Mouse (Mus musculus) brain, embryonic 14.5 days (tissue): Measurements from ENCODE around the gene Ahdc1. TPM values are rescaled to one million over a fixed set of nuclear protein-coding genes. Genes with fewer than 3 reads are reported as not detected.
"Not testable (repeated sequence)": the region's sequence is repeated elsewhere in the genome, so short reads cannot be mapped to it uniquely, and the experiment has no call there.

Experiments used
- DNase-seq: peaks from one replicate; pipeline ENCODE4 v3.0.0-alpha.2; 2011; ENCODE audit warnings: low read depth
- CTCF ChIP-seq: fragments of 200-500 bp; IDR thresholded peaks from 2 replicates; pipeline ENCODE4 v1.5.1; 2012; ENCODE audit warnings: inconsistent platforms, mild to moderate bottlenecking, moderate library complexity, borderline replicate concordance; ENCODE audit not compliant: insufficient read depth, insufficient read length; ENCODE audit errors: extremely low read depth
- POLR2A ChIP-seq: fragments of 200-500 bp; IDR thresholded peaks from 2 replicates; pipeline ENCODE4 v1.6.1; 2012; ENCODE audit warnings: mild to moderate bottlenecking, inconsistent platforms, borderline replicate concordance; ENCODE audit not compliant: poor library complexity, insufficient read depth, insufficient read length, severe bottlenecking; ENCODE audit errors: extremely low read depth
- polyA plus RNA-seq: library from polyadenylated mRNA; depleted of rRNA; stranded (reverse); fragments of >200 nt; gene quantifications from 2 replicates; pipeline ENCODE4 v1.2.3, GENCODE M21; 2012

Ahdc1 gene
- polyA plus RNA-seq, 1 experiment: 43.2 TPM

DNA sequence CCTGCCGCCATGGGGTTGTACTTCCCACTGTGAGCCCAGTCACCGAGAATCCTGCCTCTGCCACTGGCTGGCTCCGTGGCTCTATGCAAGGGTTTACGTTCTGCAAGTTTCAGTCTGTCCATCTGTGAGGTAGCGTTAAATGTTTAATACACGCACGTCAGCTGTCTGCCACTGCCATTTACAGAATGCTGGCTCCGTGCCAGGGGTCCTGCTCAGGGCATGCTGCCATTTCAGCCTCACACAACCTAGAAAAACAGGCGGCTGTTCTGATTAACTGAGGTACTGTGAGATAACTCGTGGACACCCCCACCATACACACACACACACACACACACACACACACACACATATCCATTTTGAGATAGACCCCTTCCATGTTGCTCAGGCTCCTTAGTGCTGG, 8.2 kb upstream of the Ahdc1 start:
- peak; percentile 77 for DNase-seq
- no peak for TF ChIP-seq CTCF
- TF ChIP-seq POLR2A: no peak

DNA sequence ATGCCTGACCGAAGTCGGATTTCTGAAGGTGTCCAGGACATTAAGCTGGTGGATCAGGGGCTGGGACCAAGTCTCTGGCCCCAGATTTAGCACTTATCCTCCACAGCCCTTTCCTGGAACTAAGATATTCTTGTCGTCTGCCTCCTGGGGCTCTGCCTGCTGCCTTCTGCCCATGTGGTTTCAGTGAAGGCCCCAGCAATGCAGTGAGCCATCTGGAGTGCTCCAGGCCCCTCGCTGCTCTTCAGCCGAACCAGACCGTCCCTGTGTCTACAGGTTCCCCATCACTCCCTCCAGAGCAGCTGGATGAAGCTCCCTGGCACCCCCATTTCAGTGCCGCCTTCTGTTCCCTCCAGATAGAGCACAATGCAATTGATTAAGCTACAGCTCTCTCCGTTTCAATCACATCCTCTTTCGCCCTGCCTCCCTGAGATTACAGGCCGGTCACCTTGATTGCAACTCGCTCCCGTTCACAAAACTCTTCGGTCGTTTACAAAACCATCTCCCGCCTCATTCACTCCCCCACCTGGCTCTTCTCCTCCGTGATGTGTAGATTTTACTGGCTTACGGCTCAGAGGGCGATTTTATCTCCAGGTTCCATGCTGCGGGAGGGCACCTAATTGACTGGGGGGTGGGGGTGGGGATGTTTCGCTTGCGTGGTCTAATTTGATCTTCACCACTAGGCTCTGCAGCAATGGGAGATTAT, 7.6 kb upstream of the Ahdc1 start:
- DNase-seq: peak; percentile 65
- no peak for TF ChIP-seq CTCF
- TF ChIP-seq POLR2A: no peak

DNA sequence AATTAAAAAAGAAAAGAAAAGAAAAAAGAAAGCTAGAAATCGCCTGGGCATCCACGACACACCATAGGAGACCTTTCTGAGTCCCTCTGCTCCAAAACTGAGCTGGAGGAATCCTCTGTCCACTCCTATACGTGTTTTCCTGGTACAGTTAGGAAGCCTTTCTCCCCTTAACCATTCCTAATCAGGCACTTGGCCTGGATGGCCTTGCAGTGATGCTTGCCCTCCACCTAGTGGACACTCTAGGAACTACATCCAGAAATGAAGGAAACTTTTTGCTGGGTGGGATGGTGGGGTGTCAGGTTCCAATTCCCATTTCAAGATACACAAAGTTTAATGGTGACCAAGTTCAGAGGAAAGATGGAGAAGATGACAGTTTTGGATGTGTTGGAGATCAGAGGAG, 5.8 kb upstream of the Ahdc1 start:
- DNase-seq: peak; percentile 85
- TF ChIP-seq CTCF (peak; percentile 95), POLR2A (no peak)

DNA sequence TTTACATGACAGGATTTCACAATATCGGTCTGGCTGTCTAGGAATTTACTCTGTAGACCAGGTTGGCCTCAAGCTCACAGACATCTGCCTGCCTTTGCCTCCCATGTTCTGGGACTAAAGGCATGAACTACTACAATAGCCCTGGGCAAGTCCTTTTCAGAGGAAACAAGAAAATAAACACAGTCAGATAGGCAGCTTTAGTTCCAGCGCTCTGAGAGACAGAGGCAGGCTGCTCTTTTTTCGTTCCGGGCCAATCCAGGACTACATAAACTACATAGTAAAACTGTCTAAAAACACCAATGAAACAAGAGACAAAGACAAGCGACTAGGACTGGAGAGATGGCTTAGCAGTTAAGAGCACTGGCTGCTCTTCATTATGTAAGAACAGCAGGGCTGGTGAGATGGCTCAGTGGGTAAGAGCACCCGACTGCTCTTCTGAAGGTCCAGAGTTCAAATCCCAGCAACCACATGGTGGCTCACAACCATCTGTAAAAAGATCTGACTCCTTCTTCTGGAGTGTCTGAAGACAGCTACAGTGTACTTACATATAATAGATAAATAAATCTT, 5.1 kb upstream of the Ahdc1 start:
- not testable (repeated sequence) for DNase-seq

DNA sequence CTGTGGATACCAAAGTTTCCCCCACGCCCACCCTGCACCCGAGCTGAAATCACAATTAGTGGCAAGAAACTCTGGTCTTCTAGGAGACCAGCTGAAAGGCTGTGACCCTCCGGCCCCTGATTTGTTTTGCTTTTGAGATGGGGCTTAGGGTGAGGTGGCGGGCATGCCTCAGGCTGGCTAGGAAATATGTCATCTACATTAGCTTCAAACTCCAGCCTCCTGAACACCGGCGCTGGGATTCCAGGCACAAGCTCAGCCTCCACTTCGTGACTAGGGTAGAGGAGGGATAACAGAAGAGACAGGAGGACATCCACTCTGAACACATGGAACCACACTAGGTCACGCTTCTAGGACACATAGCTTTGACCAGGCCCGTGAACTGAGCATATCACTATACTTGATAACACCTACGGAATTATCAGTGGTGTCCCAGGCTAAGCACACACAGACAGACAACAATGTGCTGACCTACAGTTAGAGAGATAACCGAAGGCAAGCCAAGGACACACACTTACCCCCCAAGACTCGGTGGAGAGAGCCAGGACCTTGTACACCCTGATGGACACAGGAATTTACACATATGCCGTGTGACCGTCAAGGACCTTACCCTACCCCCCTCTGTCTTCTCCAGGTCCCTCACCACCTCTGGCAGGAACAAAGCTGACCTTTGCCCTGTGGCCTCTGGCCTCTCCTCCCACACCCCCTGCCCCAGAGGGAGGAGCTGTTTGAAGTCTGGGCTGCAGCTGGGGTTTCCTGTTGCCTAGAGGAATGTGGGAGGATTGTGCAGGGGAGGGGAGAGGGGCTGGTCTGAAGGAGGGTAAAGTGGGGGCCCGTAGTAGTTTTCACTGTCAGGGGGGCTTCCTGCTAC, 3.3 kb upstream of the Ahdc1 start:
- TF ChIP-seq POLR2A: no peak
- TF ChIP-seq CTCF: no peak
- no peak for DNase-seq

DNA sequence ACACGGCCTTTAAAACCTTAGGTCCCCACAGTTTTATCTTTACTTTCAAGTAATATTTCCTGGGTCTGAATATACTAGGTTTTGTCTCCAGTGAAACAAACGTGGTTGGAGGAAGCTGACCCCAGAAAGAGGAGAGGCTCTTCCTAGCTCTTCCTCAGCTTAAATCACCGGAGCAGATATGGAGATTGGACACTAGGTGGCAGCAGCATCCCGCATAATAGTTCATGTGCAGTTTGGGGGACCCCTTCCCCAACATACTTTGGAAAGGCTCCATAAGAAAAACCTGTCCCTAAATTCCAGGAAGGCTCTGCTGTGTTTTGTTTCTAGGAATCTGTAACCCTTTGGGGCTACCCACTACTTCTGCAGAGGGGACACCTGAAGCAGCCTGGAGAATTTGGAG, 1.9 kb upstream of the Ahdc1 start:
- peak; percentile 83 for DNase-seq
- TF ChIP-seq POLR2A: no peak
- TF ChIP-seq CTCF: peak; percentile 80; the same call in 1 of the 2 replicates

DNA sequence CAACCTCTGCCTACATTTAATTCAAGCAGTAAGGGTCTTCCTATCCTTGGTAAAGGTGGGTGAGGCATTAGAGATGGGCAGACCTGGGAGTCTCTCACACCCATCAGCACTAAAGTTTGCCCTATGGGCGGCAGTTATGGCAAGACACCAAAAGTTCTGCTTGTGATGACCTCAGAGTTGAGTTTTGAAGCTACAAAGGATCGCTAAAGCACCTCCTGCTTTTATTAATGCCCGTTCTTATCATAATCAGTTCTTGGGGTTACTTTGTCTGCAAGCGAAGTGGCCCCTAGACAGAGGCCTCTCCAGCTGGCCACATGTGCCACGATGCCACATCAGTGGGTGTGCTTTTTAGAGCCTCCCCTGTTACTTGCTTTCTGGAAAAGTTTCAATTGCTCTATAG, 1.4 kb upstream of the Ahdc1 start:
- no peak for DNase-seq
- TF ChIP-seq CTCF: no peak
- TF ChIP-seq POLR2A: no peak

DNA sequence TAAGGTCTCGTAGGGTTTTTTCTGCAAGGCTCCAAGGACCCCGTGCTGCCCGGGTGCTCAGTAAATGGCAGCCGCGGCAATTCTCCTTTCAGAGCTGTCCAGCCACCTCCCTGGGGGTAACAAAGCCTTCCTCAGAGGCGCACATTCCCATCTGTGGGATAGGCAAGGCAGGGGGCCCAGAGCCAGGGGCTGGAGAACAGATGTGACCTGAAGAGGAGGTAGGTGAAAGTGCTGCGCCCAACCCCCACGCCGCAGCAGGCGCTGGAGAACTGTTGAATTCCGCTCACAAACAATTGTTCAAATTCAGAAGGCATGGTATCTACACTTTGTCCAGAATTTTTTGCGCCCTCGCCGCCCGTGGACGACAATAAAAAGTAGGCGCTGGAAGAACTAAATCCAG, 449 bp upstream of the Ahdc1 start:
- TF ChIP-seq CTCF (no peak), POLR2A (no peak)
- DNase-seq: no peak

DNA sequence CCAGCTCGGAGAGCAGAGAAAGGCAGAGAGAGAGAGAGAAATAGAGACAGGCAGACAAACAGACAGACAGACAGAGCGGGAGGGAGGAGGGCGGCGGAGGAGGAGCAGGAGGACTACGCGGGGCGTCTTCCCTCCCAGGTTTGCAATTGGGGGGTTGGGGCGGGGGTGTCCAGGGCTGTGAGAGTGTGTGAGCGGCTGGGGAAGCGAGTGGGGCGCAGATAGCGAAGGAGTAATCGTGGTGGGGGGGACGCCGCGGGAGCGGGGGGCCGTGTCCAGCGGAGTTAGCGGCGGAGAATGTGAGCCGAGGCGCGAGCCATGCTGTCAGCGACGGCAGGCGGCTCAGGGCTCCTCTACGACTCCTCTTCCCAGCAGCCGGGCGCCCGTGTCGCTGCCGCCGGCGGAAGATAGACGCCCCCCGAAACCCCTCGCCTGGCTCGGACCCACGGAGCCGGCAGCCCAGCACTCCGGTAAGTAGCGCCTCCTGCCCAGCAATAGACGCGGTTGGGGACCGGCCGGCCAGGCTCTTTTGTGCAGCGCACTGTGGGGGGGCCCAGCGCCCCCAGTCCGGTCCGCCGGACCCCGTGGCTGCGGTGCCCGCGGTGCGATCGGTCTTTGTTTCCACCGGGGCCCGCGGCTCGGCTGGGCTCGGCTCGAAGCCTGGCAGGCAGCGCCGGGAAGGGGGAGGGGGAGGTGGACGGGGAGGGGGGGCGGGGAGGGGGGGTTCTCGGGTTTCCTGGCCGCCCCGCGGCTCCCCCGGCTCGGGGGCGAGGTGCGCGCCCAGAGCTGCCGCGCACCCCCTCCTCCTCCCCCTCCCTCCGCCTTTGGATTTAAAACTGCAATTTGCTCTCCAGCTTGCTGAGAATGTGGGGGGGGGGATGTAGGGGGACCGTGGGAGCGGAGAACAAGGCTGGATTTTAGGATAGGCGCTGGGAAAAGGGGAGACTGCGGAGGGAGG, 1.0 kb downstream of the Ahdc1 start:
- no peak for TF ChIP-seq POLR2A
- TF ChIP-seq CTCF: no peak
- peak; percentile 75 for DNase-seq

DNA sequence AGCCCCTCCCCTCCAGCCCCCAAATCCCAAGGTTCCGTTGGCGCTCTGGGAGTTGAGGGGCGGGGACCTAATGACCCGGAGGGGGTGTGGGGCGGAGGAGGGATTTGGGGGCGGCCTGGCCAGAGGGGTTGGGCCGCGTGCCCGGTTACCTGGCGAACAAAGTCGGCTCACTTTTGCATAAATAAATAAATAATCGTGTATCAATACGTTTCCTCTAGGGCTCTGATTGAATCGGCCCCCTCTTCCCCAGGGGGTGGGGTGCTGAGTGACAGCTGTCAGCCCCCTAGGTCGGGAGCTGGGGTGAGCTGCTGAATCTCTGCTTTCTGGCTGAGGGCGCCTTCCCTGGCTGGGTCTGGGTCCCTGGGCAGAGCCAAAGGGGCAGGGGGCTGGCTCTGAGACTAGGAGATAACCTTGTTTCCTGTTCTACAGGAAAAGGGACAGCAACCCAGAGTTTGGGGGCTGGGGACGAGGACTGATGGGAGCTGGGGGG, 1.8 kb downstream of the Ahdc1 start:
- DNase-seq: no peak
- TF ChIP-seq POLR2A (no peak), CTCF (no peak)

DNA sequence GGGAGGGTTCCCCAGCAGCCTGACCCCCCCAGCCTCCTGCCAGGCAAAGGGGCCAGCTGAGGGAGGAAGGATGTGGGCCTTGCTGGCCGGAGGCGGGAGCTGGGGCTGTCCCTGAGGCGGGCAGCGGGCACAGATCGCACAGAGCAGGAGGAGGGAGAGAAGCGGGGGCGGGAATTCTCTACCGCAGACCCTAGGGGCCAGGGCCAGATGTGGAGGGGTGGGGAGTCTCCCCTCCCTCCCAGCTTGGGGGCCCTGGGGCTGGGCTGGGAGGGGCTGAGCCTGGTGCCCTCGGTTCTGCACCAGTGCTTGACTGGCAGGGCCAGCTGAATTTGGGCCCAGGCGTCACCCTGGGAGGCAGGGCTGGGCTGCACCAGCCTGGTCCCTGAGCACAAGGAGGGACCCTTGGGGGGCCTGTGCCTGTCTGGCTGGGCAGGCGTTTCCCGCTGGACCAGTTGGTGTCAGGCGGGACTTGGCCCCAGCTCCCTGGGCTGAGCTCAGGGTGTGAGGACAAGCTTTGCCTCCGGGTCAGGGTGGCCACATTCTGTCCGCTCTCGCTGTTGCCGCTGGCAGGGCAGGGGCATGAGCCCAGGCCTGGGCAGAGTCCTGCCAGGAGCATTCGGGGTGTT, 2.3 kb downstream of the Ahdc1 start:
- peak; percentile 56 for DNase-seq

DNA sequence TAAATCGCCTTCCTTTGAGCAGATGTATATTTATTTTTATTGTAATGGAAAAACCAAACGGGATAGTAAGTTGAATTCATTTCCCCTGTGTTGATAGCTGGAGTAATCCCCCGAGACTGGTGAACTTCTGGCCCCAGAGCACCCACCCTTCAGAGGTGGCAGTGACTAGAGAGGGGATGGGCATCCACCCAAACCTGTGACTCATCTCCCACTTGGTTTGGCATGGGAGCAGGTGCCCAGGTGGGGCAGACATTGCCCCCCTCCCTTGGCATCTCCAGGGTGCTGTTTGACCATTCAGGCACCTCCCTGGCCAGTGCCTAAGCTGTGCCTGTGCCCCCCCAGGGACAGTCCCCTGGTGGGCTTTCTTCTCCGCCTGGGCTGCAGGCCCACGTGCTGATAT, 3.0 kb downstream of the Ahdc1 start:
- no peak for TF ChIP-seq CTCF
- TF ChIP-seq POLR2A: no peak
- DNase-seq: no peak

More for the DNA sequence above, 2.3 kb downstream of the Ahdc1 start:
- TF ChIP-seq POLR2A (no peak), CTCF (no peak)
